Mouse (Mus musculus) bone marrow, adult 2 months (tissue): ENCODE data around the gene Chga.

Source experiments
- CTCF ChIP-seq: fragments of 200-500 bp; IDR thresholded peaks from 2 replicates; pipeline ENCODE4 v1.5.1; 2011; ENCODE audit warnings: low read length, control low read depth; ENCODE audit not compliant: control insufficient read depth, insufficient read depth
- POLR2A ChIP-seq: fragments of 200-500 bp; IDR thresholded peaks from 2 replicates; pipeline ENCODE4 v1.6.1; 2011; ENCODE audit warnings: low read depth, mild to moderate bottlenecking, control low read depth, low read length, borderline replicate concordance; ENCODE audit not compliant: control insufficient read depth

GRCm38 (mm10) chr12:102550529-102550928, 4.2 kb upstream of the Chga start:
- TF ChIP-seq CTCF (no peak), POLR2A (no peak)
